Mouse (Mus musculus): ENCODE measurements around the gene Hmg20b.

DNA sequence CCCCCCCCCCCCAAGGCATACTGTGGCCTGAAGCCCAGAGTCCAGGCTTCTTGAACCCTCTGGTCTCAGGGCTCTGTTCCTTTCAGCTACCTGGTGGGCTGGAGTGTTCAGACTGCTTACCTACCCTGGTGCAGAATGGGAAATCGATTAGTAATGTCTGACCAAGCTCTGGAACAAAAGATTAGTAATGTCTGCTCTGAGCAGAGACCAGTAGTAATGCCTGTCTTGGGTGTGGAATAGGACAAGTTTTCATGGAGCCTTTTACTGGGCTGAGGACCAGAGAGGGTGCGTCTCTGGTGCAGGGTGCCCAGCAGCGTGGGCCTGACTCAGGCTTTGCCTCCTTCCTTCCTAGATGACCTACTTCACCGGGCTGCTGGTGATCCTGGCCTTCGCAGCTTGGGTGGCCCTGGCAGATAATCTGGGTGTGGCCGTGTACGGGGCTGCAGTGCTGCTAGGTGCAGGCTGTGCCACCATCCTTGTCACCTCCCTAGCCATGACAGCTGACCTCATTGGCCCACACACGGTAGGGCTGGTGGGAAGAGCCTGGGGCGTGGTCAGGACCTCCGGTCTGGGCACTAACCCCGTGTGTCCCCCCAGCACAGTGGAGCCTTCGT lies 12.2 kb upstream of the Hmg20b start:
- TF ChIP-seq CTCF (IDR thresholded peaks at IDR 0.05; ENCODE audit: borderline replicate concordance, extremely low read depth, insufficient read depth, insufficient read length), result no peak
- TF ChIP-seq POLR2A (IDR thresholded peaks at IDR 0.05; ENCODE audit: borderline replicate concordance, extremely low read depth, insufficient read depth, insufficient read length, poor library complexity, severe bottlenecking), result no peak

Data from brain, embryonic 14.5 days (tissue).